Mouse (Mus musculus) kidney, postnatal 0 days (tissue): ENCODE measurements around the gene L3hypdh. TPM values are rescaled to one million over a fixed set of nuclear protein-coding genes. Genes with fewer than 3 reads are reported as not detected.

Experiments used
- ATAC-seq: fragments of 200-750 bp; cut with Nextera tagmentation; replicated peaks from 2 replicates; pipeline ENCODE4 v1.8.0; 2017; ENCODE audit warnings: low read depth, moderate number of reproducible peaks, moderate TSS enrichment, moderate library complexity; ENCODE audit not compliant: low FRiP score
- DNase-seq: peaks from one replicate; pipeline ENCODE4 v3.0.0-alpha.2; 2016; ENCODE audit warnings: low spot score
- H3K27ac ChIP-seq: fragments of 300-500 bp; sonication (generic); 2 replicates; pipeline ENCODE4 v1.5.1; 2014; ENCODE audit warnings: mild to moderate bottlenecking
- H3K27me3 ChIP-seq: fragments of 300-500 bp; sonication (generic); 2 replicates; pipeline ENCODE4 v1.6.1; 2014; ENCODE audit warnings: low read length, mixed read lengths; ENCODE audit not compliant: insufficient read depth
- H3K36me3 ChIP-seq: fragments of 300-500 bp; sonication (generic); 2 replicates; pipeline ENCODE4 v1.6.1; 2014; ENCODE audit warnings: low read length, mixed read lengths; ENCODE audit not compliant: insufficient read depth
- H3K4me1 ChIP-seq: fragments of 300-500 bp; sonication (generic); replicated peaks from 2 replicates; pipeline ENCODE4 v1.6.1; 2014; ENCODE audit warnings: antibody characterized with exemption, low read length, mixed read lengths; ENCODE audit not compliant: insufficient read depth
- H3K4me2 ChIP-seq: fragments of 300-500 bp; sonication (generic); 2 replicates; pipeline ENCODE4 v1.6.1; 2014; ENCODE audit warnings: mild to moderate bottlenecking, low read length, moderate library complexity, mixed read lengths
- H3K4me3 ChIP-seq: fragments of 300-500 bp; sonication (generic); replicated peaks from 2 replicates; pipeline ENCODE4 v1.5.1; 2014; ENCODE audit warnings: low read depth, low read length
- H3K9ac ChIP-seq: fragments of 300-500 bp; sonication (generic); 2 replicates; pipeline ENCODE4 v1.6.1; 2014; ENCODE audit warnings: low read depth, low read length
- H3K9me3 ChIP-seq: fragments of 300-500 bp; sonication (generic); replicated peaks from 2 replicates; pipeline ENCODE4 v1.6.1; 2016; ENCODE audit warnings: low read length, inconsistent platforms, mixed read lengths
- CTCF ChIP-seq: IDR thresholded peaks from 2 replicates; pipeline ENCODE4 v1.5.1; 2016; ENCODE audit warnings: antibody characterized with exemption, low read depth, mild to moderate bottlenecking, moderate library complexity
- WGBS: fragments of 180-500 bp; shearing (Covaris S2); extraction: QIAGEN DNeasy Blood & Tissue Kit; methylation state at CpG from one replicate; pipeline ENCODE4 v1.1.7; 2014; 5-methylcytosine and 5-hydroxymethylcytosine counted together
- polyA plus RNA-seq: library from polyadenylated mRNA; unstranded; fragments of >200 nt; fragmentation: Nextera tagmentation; extraction: Ambion mirVana; gene quantifications from 2 replicates; pipeline ENCODE4 v1.2.1, GENCODE M21; 2015

The L3hypdh gene
- polyA plus RNA-seq, 1 experiment from 2014 or later, result 38.9 TPM

GRCm38 (mm10) chr12:72102776-72103175, 17.5 kb upstream of the L3hypdh start:
- ATAC-seq, result no peak
- no peaks in the 10 kb centered on the region for H3K9me3 ChIP-seq
- no peak overlapping the region for H3K4me3 ChIP-seq
- no peak overlapping the region for H3K4me2 ChIP-seq
- no peaks in the 10 kb centered on the region for H3K4me1 ChIP-seq
- 83% methylated on average over 6 of the region's 6 CpGs for WGBS
- TF ChIP-seq CTCF, result no peak
- H3K36me3 ChIP-seq, result peaks cover 7% of the 10 kb centered on the region; the same call in 1 of the 2 replicates
- no peak overlapping the region for H3K27ac ChIP-seq
- H3K9ac ChIP-seq, result no peak overlapping the region
- DNase-seq, result no peak
- H3K27me3 ChIP-seq, result no peaks in the 10 kb centered on the region

GRCm38 (mm10) chr12:72096966-72097365, 11.7 kb upstream of the L3hypdh start:
- H3K9me3 ChIP-seq, result no peaks in the 10 kb centered on the region

GRCm38 (mm10) chr12:72089802-72090201, 4.6 kb upstream of the L3hypdh start:
- Histone ChIP-seq H3K9me3 (no peaks in the 10 kb centered on the region), H3K4me1 (0 out of 2 replicates have a peak, but pooled peaks cover 3% of the 10 kb centered on the region), H3K9ac (no peak overlapping the region), H3K36me3 (peaks cover 22% of the 10 kb centered on the region), H3K27me3 (no peaks in the 10 kb centered on the region), H3K4me3 (no peak overlapping the region), H3K4me2 (no peak overlapping the region), H3K27ac (no peak overlapping the region)
- ATAC-seq, result no peak
- WGBS, result 88% methylated on average over 4 of the region's 4 CpGs
- no peak for TF ChIP-seq CTCF
- no peak for DNase-seq

More at GRCm38 (mm10) chr12:72096966-72097365, 11.7 kb upstream of the L3hypdh start:
- H3K4me3 ChIP-seq, result no peak overlapping the region
- 96% methylated on average over 8 of the region's 8 CpGs for WGBS
- H3K9ac ChIP-seq, result no peak overlapping the region
- ATAC-seq, result no peak
- no peaks in the 10 kb centered on the region for H3K27me3 ChIP-seq
- H3K4me1 ChIP-seq, result no peaks in the 10 kb centered on the region
- TF ChIP-seq CTCF, result no peak
- H3K4me2 ChIP-seq, result no peak overlapping the region
- no peak for DNase-seq
- no peak overlapping the region for H3K27ac ChIP-seq
- H3K36me3 ChIP-seq, result peaks cover 47% of the 10 kb centered on the region

- H3K4me2 ChIP-seq, result peak overlapping the region; percentile 63
- ATAC-seq (no peak), DNase-seq (no peak)
- no peak for TF ChIP-seq CTCF
- WGBS, result 1% methylated on average over 18 of the region's 18 CpGs
- 0 out of 2 replicates have a peak, but pooled peaks cover 15% of the 10 kb centered on the region for H3K4me1 ChIP-seq
- H3K4me3 ChIP-seq, result peak overlapping the region; percentile 65
- peak overlapping the region; percentile 82 for H3K9ac ChIP-seq
- H3K27me3 ChIP-seq, result no peaks in the 10 kb centered on the region
- no peaks in the 10 kb centered on the region for H3K36me3 ChIP-seq
- no peaks in the 10 kb centered on the region for H3K9me3 ChIP-seq
- peak overlapping the region; percentile 98 for H3K27ac ChIP-seq
Measured at GRCm38 (mm10) chr12:72086166-72086825, 1.1 kb upstream of the L3hypdh start.

- H3K4me2 ChIP-seq, result peak overlapping the region; percentile 76
- peak overlapping the region; percentile 65 for H3K4me3 ChIP-seq
- no peak for TF ChIP-seq CTCF
- peak; percentile 26; the same call in 1 of the 2 replicates for ATAC-seq
- peak overlapping the region; percentile 87 for H3K27ac ChIP-seq
- 0 out of 2 replicates have a peak, but pooled peaks cover 15% of the 10 kb centered on the region for H3K4me1 ChIP-seq
- H3K36me3 ChIP-seq, result no peaks in the 10 kb centered on the region
- H3K27me3 ChIP-seq, result no peaks in the 10 kb centered on the region
- DNase-seq, result no peak
- under 1% methylated on average over 31 of the region's 31 CpGs for WGBS
- peak overlapping the region; percentile 74 for H3K9ac ChIP-seq
- no peaks in the 10 kb centered on the region for H3K9me3 ChIP-seq
Measured at GRCm38 (mm10) chr12:72085024-72085328, 263 bp downstream of the L3hypdh start.

GRCm38 (mm10) chr12:72084261-72085023, 797 bp downstream of the L3hypdh start:
- peak; percentile 29 for ATAC-seq
- Histone ChIP-seq H3K9me3 (no peaks in the 10 kb centered on the region), H3K4me2 (peak overlapping the region; percentile 76), H3K4me1 (0 out of 2 replicates have a peak, but pooled peaks cover 15% of the 10 kb centered on the region), H3K9ac (peak overlapping the region; percentile 74), H3K27me3 (no peaks in the 10 kb centered on the region), H3K36me3 (no peaks in the 10 kb centered on the region), H3K4me3 (peak overlapping the region; percentile 65), H3K27ac (peak overlapping the region; percentile 87)
- TF ChIP-seq CTCF, result no peak
- 4% methylated on average over 46 of the region's 46 CpGs for WGBS
- peak; percentile 67 for DNase-seq
